Comparison of ENCODE assay signal across 8 mouse cellular contexts in genomic region chr1:167661123-167661522, GRCm38 (mm10). TPM values are rescaled to one million over a fixed set of nuclear protein-coding genes. Genes with fewer than 3 reads are reported as not detected.
DNase-seq lines count a peak whose midpoint lies in the region; ATAC-seq and TF ChIP-seq lines count a peak whose summit lies in the region.

No protein-coding gene starts in this region.

- no peak overlapping the region for H3K27ac ChIP-seq in kidney, postnatal 0 days
- peak overlapping the region; percentile 35; the same call in 1 of the 2 replicates for H3K27ac ChIP-seq in forebrain, embryonic 10.5 days
- H3K27ac ChIP-seq in heart, postnatal 0 days (ENCODE audit: low read depth) = no peak overlapping the region

- peaks cover 19% of the 10 kb centered on the region for H3K27me3 ChIP-seq in kidney, postnatal 0 days (ENCODE audit: insufficient read depth, low read length)
- peaks cover 90% of the 10 kb centered on the region for H3K27me3 ChIP-seq in forebrain, embryonic 10.5 days (ENCODE audit: poor library complexity, severe bottlenecking)
- H3K27me3 ChIP-seq in heart, postnatal 0 days (ENCODE audit: control insufficient read depth, insufficient read depth, low read length) = peaks cover 42% of the 10 kb centered on the region

- TF ChIP-seq EP300 in heart, postnatal 0 days (IDR thresholded peaks at IDR 0.05; ENCODE audit: low read depth) = no peak

- DNase-seq in kidney, postnatal 0 days (ENCODE audit: low spot score) = no peak
- no peak for DNase-seq in kidney, adult 11 months
- no peak for DNase-seq in forebrain, embryonic 10.5 days (ENCODE audit: extremely low spot score, low spot score)
- DNase-seq in heart, postnatal 0 days (ENCODE audit: low spot score) = no peak
- DNase-seq in lung, postnatal 36 days = peak; percentile 2
- DNase-seq in thymus, postnatal 25 days = no peak
- DNase-seq in frontal cortex, adult 2 months (ENCODE audit: extremely low spot score in 1 of 2, low spot score in 1 of 2) = no peak
- DNase-seq in thymus, postnatal 4 days = no peak

- WGBS in kidney, postnatal 0 days = 2% methylated on average over 19 of the region's 19 CpGs
- 2% methylated on average over 19 of the region's 19 CpGs for whole genome bisulfite sequencing in forebrain, embryonic 10.5 days
- WGBS in heart, postnatal 0 days = 3% methylated on average over 19 of the region's 19 CpGs

- H3K4me1 ChIP-seq in kidney, postnatal 0 days (replicated peaks; ENCODE audit: insufficient read depth, low read length) = no peaks in the 10 kb centered on the region
- peaks cover 34% of the 10 kb centered on the region for H3K4me1 ChIP-seq in forebrain, embryonic 10.5 days
- no peaks in the 10 kb centered on the region for H3K4me1 ChIP-seq in heart, postnatal 0 days (ENCODE audit: control insufficient read depth, insufficient read depth)

- no peaks in the 10 kb centered on the region for H3K36me3 ChIP-seq in kidney, postnatal 0 days (ENCODE audit: insufficient read depth, low read length)
- no peaks in the 10 kb centered on the region for H3K36me3 ChIP-seq in forebrain, embryonic 10.5 days (replicated peaks)
- no peaks in the 10 kb centered on the region for H3K36me3 ChIP-seq in heart, postnatal 0 days (replicated peaks; ENCODE audit: control insufficient read depth, insufficient read depth, low read length)

- no peak for TF ChIP-seq CTCF in kidney, postnatal 0 days (IDR thresholded peaks at IDR 0.05; ENCODE audit: low read depth)
- no peak for TF ChIP-seq CTCF in heart, postnatal 0 days (IDR thresholded peaks at IDR 0.05; ENCODE audit: low read depth)

- no peaks in the 10 kb centered on the region for H3K9me3 ChIP-seq in kidney, postnatal 0 days (replicated peaks; ENCODE audit: low read length)
- H3K9me3 ChIP-seq in forebrain, embryonic 10.5 days = no peaks in the 10 kb centered on the region
- no peaks in the 10 kb centered on the region for H3K9me3 ChIP-seq in heart, postnatal 0 days (replicated peaks; ENCODE audit: control insufficient read depth, low read length)

- 0 out of 2 replicates have a peak, but pooled peaks have one; percentile 36 for ATAC-seq in kidney, postnatal 0 days (replicated peaks; ENCODE audit: low FRiP score, low read depth)
- ATAC-seq in heart, postnatal 0 days (ENCODE audit: insufficient read depth, low read depth) = peak; percentile 64

- no peak overlapping the region for H3K9ac ChIP-seq in kidney, postnatal 0 days (ENCODE audit: low read depth, low read length)
- no peak overlapping the region; the same call in 1 of the 2 replicates for H3K9ac ChIP-seq in heart, postnatal 0 days (replicated peaks; ENCODE audit: low read depth, low read length)

- peak overlapping the region; percentile 40 for H3K4me2 ChIP-seq in kidney, postnatal 0 days (ENCODE audit: low read length)
- peak overlapping the region; percentile 58 for H3K4me2 ChIP-seq in heart, postnatal 0 days (ENCODE audit: low read depth, low read length)

- peak overlapping the region; percentile 13; the same call in 1 of the 2 replicates for H3K4me3 ChIP-seq in kidney, postnatal 0 days (replicated peaks; ENCODE audit: low read depth, low read length)
- H3K4me3 ChIP-seq in forebrain, embryonic 10.5 days = peak overlapping the region; percentile 48
- H3K4me3 ChIP-seq in heart, postnatal 0 days (ENCODE audit: low read depth, low read length) = peak overlapping the region; percentile 27; the same call in 1 of the 2 replicates

RNA-seq across cellular contexts. Expression of gene Lmx1a, which starts 27.9 kb away (rescaled TPM):
- 0.04 TPM in 1 of 2 replicates, not detected in the other for polyA plus RNA-seq in kidney, postnatal 0 days (2015; fragmentation: Nextera tagmentation; extraction: Ambion mirVana)
- polyA plus RNA-seq in forebrain, embryonic 10.5 days (2016; fragmentation: Nextera tagmentation; extraction: Ambion mirVana) = 5.4 and 6.3 TPM in 2 replicates
- 0.04 TPM in 1 of 2 replicates, not detected in the other for total RNA-seq in heart, postnatal 0 days (2014; rRNA removed; ENCODE audit: low replicate concordance)
- not detected in 2 replicates for polyA plus RNA-seq in heart, postnatal 0 days (2015; fragmentation: Nextera tagmentation; extraction: Ambion mirVana)
- not detected in 2 replicates for polyA plus RNA-seq in frontal cortex, adult 2 months (2012; rRNA removed)
